Mouse (Mus musculus) gonadal fat pad, adult 2 months (tissue): ENCODE results near the gene Gne. TPM values are rescaled to one million over a fixed set of nuclear protein-coding genes. Genes with fewer than 3 reads are reported as not detected.

Experiments used
- DNase-seq: peaks from one replicate; pipeline ENCODE4 v3.0.0-alpha.2; 2012; ENCODE audit warnings: low read depth
- polyA plus RNA-seq: library from polyadenylated mRNA; depleted of rRNA; stranded (reverse); fragments of >200 nt; gene quantifications from 2 replicates; pipeline ENCODE4 v1.2.3, GENCODE M21; 2012; rRNA removed

The Gne gene
- 58.9 and 91.4 TPM in 2 replicates for polyA plus RNA-seq

- DNase-seq, result no peak
Measured at GRCm38 (mm10) chr4:44083945-44084344, at the start of gene Gne. Gene Gne, minus strand, starts transcription at chr4:44084177.

- DNase-seq, result no peak
Measured at GRCm38 (mm10) chr4:44126805-44127204, 42.8 kb upstream of the Gne start.

- no peak for DNase-seq
Measured at GRCm38 (mm10) chr4:44119410-44120201, 35.6 kb upstream of the Gne start.

DNA sequence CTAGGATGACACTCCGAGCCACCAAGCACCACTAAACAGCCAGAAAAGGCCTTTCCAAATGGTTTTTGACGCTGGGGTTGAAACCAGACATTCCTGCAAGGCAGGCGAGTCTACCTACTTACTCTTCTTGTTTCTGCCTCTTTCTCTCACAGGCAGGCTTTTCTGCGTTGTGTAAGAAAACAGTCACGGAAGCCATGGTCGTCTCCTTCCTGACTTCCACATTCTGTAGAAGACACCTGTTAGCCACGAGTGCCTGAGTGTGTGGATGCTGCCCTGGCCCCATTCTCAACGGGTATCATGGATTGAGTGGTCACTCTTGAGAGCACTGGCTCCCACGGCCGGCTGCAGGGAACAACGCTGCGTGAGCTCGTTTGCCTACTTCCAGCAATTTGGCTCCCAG lies 31.1 kb upstream of the Gne start:
- DNase-seq, result no peak

- DNase-seq, result no peak
Measured at GRCm38 (mm10) chr4:44113393-44114138, 29.6 kb upstream of the Gne start.

DNA sequence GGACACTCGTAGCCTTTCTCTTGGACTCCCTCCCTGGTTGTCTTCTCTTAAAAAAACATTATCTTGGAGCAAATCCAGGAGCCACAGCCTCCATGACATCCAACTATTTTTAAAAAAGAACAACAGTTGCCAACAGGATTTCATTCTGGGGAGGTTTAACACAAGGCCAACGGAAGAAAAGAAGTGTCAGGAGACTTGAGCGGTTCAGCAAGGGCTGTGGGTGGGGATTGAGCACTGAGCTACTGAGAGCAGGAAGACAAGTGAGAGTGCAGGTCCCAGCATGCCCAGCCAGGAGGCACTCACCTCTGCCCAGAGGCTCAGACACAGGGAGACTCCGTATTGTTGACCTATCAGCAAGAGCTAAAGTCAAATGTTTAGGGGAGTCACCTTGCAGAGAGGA lies 28.8 kb upstream of the Gne start:
- no peak for DNase-seq

- no peak for DNase-seq
Measured at GRCm38 (mm10) chr4:44110771-44111170, 26.8 kb upstream of the Gne start.

DNA sequence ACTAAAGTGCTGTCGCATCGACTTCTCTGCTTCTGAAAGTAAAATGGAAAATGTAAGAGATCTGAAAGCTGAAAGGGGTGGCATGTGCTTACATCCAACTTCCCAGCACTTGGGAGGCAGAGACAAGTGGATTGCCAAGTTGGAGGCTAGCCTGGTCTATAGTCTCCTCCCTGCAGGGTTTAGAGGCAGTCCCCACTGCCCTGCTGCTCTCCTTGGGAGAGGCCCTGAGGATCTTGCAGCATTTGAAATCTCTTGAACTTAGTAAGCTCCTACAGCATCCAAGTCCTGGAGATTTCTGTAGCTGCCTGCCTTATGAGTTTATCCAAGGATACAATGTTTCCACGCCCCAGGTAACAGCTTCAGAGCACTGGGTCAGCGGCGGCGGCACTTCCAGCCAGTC lies 24.3 kb upstream of the Gne start:
- no peak for DNase-seq

DNA sequence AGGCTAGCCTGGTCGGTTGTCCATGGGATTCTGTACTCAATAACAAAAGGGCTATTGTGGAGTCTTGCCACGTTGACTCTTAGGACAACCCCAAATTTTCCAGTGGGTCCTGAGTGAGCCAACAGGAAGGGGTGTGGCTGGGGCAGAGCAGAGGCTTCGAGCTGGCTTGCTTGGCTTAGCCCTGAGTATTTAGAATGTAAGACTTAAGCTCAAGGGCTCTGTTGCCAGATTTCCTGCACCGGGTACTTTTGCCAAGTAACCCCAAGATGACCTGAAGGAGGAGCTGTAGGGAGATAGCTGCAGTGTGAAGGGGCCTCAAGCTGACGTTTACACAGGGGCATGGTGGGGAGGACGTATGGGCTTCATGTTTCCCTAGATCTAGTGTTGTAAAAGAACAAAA lies 23.4 kb upstream of the Gne start:
- no peak for DNase-seq

GRCm38 (mm10) chr4:44106297-44106821 lies 22.4 kb upstream of the Gne start:
- DNase-seq, result no peak

DNA sequence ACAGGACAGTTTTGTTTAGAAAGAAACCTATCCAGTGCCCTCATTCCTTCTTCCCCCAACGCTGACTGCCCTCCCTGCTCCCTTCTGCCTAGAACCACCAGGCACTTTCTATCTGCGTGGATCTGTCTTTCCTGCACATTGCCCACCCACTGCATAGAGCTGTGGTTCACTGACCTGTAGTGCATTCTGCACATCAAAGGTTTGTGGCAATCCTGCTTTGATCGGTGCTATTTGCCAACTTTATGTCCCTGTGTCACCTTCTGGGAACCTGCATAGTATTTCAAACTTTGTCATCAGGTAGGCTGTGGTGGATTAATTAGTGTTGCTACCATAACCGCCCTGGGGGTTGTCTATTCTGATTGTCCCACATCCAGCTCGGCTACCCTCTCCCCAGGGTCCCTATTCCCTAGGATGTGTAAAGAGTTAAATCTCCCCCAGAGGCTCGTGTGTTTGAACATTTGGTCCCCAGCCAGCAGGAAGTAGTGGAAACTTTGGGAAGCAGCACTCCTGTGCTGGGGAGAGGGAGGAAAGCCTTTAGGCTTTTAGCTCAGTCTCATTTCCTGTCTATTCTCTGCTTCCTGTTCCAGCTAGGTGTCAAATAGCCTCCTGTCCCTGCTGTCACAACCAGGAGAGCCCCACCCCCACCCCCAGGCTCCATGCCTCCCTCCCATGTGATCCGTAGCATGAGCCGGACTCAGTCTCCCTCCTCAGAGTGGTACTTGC lies 20.4 kb upstream of the Gne start:
- no peak for DNase-seq

DNA sequence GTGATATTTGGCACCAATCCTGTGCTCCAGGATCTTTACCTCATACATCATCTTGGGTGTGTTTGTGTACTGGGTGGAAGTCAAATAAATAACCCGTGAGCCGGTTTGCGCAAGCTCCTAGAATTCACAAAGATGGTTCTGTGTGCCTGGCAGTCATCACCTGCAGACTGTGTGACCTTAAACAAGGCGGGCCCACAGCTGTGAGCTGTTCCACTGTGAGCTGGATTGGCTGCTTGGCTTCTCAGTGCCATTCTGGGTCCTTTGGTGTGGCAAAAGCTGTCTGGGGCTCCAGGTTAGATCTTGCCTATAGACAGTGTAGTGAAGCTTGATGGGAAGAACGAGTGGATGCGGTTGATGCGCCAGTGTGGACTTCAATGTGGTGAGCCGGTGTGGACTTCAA lies 19.6 kb upstream of the Gne start:
- DNase-seq, result no peak

GRCm38 (mm10) chr4:44097576-44098335 lies 13.8 kb upstream of the Gne start:
- no peak for DNase-seq

- no peak for DNase-seq
Measured at GRCm38 (mm10) chr4:44094475-44094874, 10.5 kb upstream of the Gne start.

DNA sequence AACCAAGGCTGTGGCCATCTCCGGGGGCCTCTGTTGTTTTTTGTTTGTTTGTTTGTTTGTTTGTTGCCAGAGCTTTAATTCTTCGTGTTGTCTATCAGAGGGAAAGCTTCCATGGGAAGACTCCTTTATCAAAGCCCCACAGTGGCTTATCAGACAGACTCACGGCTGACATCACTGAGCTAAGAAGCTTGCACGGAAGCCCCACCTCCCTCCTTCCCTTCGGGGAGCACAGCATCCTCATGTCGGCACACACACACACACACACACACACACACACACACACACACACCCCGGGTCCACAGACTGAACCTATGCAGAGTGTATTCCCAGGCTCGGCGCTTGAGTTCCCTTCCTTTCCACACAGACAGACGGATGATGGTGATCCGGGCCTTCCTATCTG lies 8.4 kb upstream of the Gne start:
- DNase-seq, result no peak

DNA sequence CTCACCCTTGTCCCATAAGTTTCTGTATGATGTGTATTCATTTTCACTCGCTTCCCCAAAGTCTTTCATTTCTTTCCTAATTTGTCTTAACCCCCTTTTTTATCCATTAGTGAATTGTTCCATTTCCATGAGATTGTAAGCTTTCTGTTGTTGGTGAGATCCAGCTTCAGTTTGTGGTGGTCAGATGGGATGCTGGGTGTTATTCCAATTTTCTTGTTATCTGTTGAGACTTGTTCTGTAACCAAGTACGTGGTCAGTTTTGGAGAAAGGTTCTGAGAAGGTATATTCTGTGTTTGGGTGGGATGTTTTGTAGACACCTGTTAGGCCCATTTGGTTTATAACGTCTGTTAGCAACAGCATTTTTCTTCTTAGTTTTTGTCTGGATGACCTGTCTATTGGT lies 1.6 kb upstream of the Gne start:
- DNase-seq, result no peak

GRCm38 (mm10) chr4:44084602-44085325 lies 787 bp upstream of the Gne start:
- DNase-seq, result no peak

DNA sequence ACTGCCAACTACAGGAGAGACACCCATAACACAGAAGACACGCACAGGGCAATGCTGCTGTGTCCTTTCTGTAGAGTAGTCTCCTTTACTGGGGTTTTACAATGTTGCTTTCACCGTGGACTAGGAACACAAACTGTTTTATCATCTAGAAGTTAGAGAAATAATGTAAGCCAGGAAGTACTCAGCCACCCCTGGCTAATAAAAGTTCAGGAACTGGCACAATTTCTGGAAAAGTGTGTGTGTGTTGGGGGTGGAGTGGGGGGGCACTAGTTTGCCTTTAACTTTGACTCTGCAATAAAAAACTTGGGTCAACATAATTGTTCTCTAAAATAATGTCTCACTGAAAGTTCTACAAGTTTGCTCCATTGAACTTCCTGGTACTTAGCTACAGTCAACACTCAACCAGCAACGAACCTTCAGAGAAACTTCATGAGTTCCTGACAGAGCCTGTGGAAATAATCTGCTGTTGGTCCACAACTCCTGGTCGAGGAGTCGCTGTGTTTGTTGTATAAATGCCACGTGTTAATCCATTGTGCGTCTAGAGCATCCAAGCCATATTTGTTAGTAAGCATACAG lies 5.5 kb downstream of the Gne start:
- no peak for DNase-seq

- no peak for DNase-seq
Measured at GRCm38 (mm10) chr4:44074422-44074821, 9.6 kb downstream of the Gne start.

DNA sequence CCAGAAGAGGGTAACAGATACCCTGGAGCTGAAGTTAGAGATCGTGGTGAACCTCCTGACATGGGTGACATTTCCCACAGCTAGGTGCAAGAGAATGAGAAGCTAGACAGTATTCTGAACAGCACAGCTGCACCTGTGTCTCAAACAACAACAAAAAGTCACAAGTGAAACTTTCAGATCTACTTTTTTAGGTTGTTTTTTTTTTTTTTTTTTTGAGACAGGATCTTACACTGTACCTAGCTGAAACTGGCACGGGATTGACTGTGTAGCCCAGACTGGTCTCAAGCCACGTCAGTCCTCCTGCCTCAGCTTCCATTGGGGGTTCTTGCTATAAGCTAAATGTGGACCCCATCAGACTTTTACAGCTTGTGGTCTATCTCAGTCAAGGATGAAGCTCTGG lies 10.2 kb downstream of the Gne start:
- no peak for DNase-seq
